Mouse (Mus musculus): ENCODE measurements around the gene Rcan3.

The Rcan3 gene

GRCm38 (mm10) chr4:135413491-135413890, 20.2 kb downstream of the Rcan3 start:
- no peak for DNase-seq (ENCODE audit: low spot score)

DNA sequence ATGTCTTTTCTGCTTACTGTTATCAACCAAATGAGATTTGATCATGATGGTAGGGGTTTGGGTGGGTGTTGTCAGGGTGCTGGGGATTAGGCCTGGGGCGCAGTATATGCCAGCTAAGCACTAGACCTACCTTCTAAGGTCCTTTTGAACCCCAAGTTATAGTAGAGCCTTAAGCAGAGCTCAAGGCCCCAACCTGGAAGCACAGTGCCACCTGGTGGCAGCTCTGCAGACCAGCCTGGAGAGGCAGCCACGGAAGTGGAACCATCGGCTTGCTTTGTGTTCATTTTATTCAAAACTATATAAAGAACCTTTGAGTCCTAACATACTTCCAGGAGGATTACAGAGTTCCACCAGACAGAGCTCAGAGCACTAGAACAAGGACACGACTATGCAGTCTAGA, 22.0 kb downstream of the Rcan3 start:
- DNase-seq (ENCODE audit: low spot score), result peak; percentile 59

DNA sequence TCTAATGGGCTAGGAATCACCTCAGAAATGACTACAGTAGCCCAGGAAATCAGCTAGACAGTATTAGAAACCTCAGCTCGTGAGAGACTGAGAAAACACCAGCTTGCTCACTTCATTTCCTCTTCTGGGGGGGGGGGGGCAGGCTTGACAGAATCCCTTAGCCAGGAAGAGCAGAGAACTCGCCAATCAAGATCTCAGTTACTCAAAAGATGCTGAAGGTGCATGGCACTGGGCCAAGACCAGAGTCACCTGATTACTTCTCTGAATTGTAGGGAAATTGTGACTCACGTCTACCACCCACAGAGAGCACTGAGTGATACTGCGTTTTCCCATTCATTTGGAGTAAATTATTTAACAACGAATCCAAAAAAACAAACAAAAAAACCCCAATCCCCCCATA, 27.5 kb downstream of the Rcan3 start:
- DNase-seq (ENCODE audit: low spot score), result no peak

- DNase-seq (ENCODE audit: low spot score), result no peak
These were observed 28.7 kb downstream of the Rcan3 start for GRCm38 (mm10) chr4:135404916-135405315.

DNA sequence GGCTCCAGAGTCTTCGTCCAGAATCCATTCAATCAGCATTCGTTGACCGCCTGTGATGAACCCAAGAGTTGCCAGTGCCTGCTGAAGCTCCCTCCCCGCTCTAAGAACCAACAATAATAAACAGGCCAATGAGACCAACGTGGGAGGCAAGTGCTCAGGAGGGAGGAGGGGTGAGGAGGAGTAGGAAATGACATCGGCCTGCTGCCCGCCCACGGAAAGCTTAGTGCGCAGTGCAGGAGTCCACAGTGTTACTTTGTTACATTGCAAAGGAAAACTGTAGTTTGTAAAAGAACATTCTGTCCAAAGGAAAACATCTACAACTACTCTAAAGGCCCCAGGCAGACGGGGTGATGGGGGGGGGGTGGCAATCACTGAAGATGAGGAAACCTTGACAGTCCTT, 29.6 kb downstream of the Rcan3 start:
- no peak for DNase-seq (ENCODE audit: low spot score)

DNA sequence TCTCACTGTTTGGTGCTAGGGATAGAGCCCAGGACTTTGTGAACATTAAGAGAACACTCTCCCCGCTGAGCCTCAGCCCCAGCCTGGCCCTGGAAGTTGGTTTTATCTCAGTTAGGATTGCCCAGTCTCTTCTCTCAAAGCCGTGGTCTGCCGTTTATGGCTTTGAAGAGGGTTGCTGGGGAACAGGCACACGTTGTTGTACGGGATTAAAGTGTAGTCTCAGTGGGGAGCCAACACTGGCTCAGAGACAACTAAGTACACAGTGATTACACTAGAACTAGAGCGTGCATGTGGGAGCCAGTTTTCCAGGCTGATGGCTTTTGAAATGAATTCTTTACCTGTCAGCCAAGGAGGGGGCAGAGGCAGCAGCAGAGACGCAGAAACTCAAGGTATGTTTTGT, 31.8 kb downstream of the Rcan3 start:
- no peak for DNase-seq (ENCODE audit: low spot score)

GRCm38 (mm10) chr4:135397991-135398390, 35.7 kb downstream of the Rcan3 start, which contains the start of gene Ncmap:
Ncmap (minus strand) TSS chr4:135398227.
- DNase-seq (ENCODE audit: low spot score), result no peak

GRCm38 (mm10) chr4:135397551-135397950, 36.1 kb downstream of the Rcan3 start:
- DNase-seq (ENCODE audit: low spot score), result no peak

GRCm38 (mm10) chr4:135396303-135396702, 37.4 kb downstream of the Rcan3 start:
- no peak for DNase-seq (ENCODE audit: low spot score)

DNA sequence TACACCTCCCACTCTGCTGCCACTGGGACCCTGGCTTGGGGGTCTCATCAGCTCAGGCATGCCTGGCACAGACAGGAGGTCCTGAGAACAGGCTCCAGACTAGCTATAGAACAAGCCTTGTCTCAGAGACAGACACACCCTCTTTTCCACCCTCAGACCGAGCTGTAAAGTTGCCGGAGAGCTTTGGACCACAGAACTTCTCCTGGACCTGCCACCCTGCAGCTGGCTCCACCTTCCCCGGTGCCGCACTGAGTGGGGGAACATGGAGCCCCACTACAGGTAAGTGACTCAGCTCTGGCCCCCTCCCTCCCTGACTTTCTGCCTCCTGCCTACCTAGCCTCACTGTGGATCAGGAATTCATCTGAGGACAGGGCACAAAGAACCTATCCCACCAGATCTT, 38.3 kb downstream of the Rcan3 start:
- no peak for DNase-seq (ENCODE audit: low spot score)

DNA sequence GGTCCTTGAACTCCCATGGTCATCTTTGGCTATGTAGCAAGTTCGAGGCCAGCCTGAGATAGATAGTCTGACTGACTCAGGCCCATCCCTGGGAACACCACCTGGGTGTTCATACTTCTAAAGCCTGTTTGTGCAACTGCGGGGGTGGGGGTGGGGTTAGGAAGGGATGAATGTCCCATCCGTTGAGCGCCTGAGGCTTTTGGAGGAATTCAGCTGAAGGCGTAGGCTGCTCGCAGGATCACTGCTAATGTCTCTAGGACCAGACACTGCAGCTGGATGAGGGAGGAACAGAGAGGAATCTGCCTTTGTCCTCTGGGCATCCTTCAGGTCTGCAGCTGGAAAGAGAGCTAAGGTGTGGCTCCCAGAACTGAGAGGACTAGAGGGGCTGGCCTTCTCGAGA, 39.0 kb downstream of the Rcan3 start:
- DNase-seq (ENCODE audit: low spot score), result no peak

DNA sequence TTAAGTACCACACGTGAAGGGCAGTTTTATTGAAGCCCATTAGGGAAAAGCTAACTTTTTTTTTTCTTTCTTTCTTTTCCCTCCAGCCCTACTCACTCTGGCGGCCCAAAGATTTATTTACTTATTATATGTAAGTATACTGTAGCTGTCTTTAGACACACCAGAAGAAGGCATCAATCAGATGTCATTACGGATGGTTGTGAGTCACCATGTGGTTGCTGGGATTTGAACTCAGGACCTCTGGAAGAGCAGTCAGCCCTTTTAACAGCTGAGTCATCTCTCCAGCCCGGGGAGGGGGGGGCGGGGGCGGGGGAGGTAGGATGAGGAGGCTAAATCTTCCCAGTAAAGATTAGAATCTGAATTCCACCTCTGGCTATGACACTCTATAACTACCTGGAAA, 40.3 kb downstream of the Rcan3 start:
- DNase-seq (ENCODE audit: low spot score), result no peak

- DNase-seq (ENCODE audit: low spot score), result no peak
These were observed 40.9 kb downstream of the Rcan3 start for GRCm38 (mm10) chr4:135392801-135393200.

- no peak for DNase-seq (ENCODE audit: low spot score)
These were observed 42.6 kb downstream of the Rcan3 start for GRCm38 (mm10) chr4:135391014-135391413.

GRCm38 (mm10) chr4:135385614-135386013, 48.0 kb downstream of the Rcan3 start:
- DNase-seq (ENCODE audit: low spot score), result no peak

DNA sequence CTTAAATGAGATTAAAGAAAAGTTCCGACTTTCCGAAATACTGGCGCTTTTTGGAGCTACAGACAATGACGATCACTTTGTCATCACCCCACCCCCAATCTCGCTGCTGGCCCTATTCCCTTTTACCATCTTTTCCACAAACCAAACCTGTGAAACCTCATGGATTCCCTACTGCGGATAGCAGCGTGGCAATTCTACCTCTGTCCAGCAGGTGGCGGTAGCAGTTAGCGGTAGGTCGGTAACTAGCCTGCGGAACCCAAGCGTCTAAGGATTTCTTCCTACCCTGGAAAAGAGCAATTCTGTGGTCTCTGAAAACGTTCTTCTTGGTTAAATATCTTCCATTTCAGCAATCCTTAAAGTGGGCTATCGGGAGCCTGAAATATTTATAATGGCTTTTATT, 51.3 kb downstream of the Rcan3 start:
- peak; percentile 67 for DNase-seq (ENCODE audit: low spot score)

GRCm38 (mm10) chr4:135381355-135381754, 52.3 kb downstream of the Rcan3 start:
- no peak for DNase-seq (ENCODE audit: low spot score)

DNA sequence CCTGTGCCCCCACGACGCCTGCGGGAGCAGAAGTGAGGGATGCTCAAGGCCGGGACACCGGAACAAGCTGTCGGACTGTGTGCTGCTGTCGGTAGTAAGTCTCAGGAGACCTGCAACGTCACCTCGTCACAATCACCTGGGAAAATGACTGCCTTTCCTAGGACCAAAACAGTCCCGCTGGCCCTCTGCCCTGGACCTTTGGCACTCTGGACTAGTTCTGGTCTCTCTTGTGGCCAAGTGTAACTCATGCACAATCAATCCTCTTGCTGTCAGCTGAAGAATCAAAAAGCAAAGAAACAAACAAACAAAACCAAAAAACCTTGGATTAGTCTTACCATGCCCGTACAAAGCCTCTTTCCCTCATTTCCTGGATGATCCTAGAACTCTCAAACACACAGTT, 56.4 kb downstream of the Rcan3 start:
- DNase-seq (ENCODE audit: low spot score), result no peak

- no peak for DNase-seq (ENCODE audit: low spot score)
These were observed 58.2 kb downstream of the Rcan3 start for GRCm38 (mm10) chr4:135375444-135375843.

DNA sequence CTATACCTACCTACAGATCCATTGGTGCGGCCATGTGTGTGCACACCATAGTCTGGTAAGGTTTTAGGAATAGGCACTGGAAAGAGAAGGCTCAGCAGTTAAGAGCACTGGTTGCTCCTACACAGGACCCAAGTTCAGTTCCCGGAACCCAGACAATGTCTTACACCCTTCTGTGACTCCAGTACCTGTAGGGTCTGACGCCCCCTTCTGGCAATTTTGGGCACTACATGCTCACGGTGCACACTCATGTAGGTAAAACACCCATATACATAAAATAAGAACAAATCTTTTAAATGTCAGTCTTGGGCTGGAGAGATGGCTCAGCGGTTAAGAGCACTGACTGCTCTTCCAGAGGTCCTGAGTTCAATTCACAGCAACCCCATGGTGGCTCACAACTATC, 60.4 kb downstream of the Rcan3 start:
- DNase-seq (ENCODE audit: low spot score), result no peak

DNA sequence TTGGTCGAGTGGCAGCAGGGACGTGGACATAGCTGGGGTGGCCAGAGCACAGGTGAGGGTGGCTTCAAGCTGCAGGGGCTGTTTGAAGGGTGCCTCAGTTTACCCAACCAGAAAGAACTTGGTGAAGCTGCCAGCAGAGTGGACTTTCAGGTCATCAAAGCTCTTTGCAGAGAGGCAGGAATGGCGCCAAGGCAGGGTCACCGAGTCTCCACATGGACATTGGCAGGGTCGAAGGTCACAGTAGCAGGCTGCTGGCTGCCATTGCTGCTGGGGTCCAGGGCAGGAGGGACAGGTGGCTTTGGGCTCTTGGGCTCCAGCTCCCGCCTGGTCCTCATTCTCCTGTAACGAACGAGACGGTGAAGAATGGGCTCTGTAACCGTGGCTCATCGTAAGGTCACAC, 63.3 kb downstream of the Rcan3 start:
- no peak for DNase-seq (ENCODE audit: low spot score)

GRCm38 (mm10) chr4:135362828-135363227, 70.8 kb downstream of the Rcan3 start:
- no peak for DNase-seq (ENCODE audit: low spot score)
